Mouse (Mus musculus): ENCODE data around the gene Soat2.

GRCm38 (mm10) chr15:102113674-102114073 is 36.7 kb upstream of the Soat2 start:
- TF ChIP-seq CTCF (IDR thresholded peaks at IDR 0.05; ENCODE audit: borderline replicate concordance, control insufficient read depth, extremely low read depth, insufficient read depth, low read length, poor library complexity), result no peak
- no peak for TF ChIP-seq POLR2A (IDR thresholded peaks at IDR 0.05; ENCODE audit: control insufficient read depth, extremely low read depth, insufficient read depth, low read length, poor library complexity)
